Mouse (Mus musculus): ENCODE results near the gene Nav1. TPM values are rescaled to one million over a fixed set of nuclear protein-coding genes. Genes with fewer than 3 reads are reported as not detected.

The Nav1 gene
- polyA plus RNA-seq, 1 experiment from 2014 or later: 15.0 TPM

GRCm38 (mm10) chr1:135507572-135508348 is 99.3 kb downstream of the Nav1 start:
- Histone ChIP-seq H3K27ac (no peak overlapping the region), H3K9ac (no peak overlapping the region), H3K27me3 (0 out of 2 replicates have a peak, but pooled peaks cover 2% of the 10 kb centered on the region), H3K36me3 (no peaks in the 10 kb centered on the region), H3K4me2 (replicated peaks) (peak overlapping the region; percentile 88), H3K9me3 (no peaks in the 10 kb centered on the region), H3K4me1 (peaks cover 52% of the 10 kb centered on the region), H3K4me3 (peak overlapping the region; percentile 57; the same call in 1 of the 2 replicates)
- 14% methylated on average over 14 of the region's 14 CpGs for WGBS
- ATAC-seq (ENCODE audit: low FRiP score, low read depth): no peak

- H3K27me3 ChIP-seq: 0 out of 2 replicates have a peak, but pooled peaks cover 2% of the 10 kb centered on the region
- peaks cover 43% of the 10 kb centered on the region for H3K4me1 ChIP-seq
- no peaks in the 10 kb centered on the region for H3K9me3 ChIP-seq
- H3K4me2 ChIP-seq (replicated peaks): no peak overlapping the region
- H3K4me3 ChIP-seq: no peak overlapping the region
- no peak overlapping the region for H3K9ac ChIP-seq
- whole genome bisulfite sequencing: 76% methylated on average over 7 of the region's 7 CpGs
- H3K27ac ChIP-seq: no peak overlapping the region
- H3K36me3 ChIP-seq: no peaks in the 10 kb centered on the region
- no peak for ATAC-seq (ENCODE audit: low FRiP score, low read depth)
Observed at GRCm38 (mm10) chr1:135505499-135505898, 101.6 kb downstream of the Nav1 start.

- Histone ChIP-seq H3K36me3 (no peaks in the 10 kb centered on the region), H3K9ac (no peak overlapping the region), H3K4me3 (no peak overlapping the region), H3K27ac (no peak overlapping the region), H3K4me2 (replicated peaks) (no peak overlapping the region), H3K4me1 (peaks cover 45% of the 10 kb centered on the region), H3K27me3 (no peaks in the 10 kb centered on the region), H3K9me3 (no peaks in the 10 kb centered on the region)
- 86% methylated on average over 2 of the region's 2 CpGs for WGBS
- no peak for ATAC-seq (ENCODE audit: low FRiP score, low read depth)
Observed at GRCm38 (mm10) chr1:135503436-135503835, 103.7 kb downstream of the Nav1 start.

GRCm38 (mm10) chr1:135502750-135503149 is 104.3 kb downstream of the Nav1 start:
- H3K9me3 ChIP-seq: no peaks in the 10 kb centered on the region
- no peaks in the 10 kb centered on the region for H3K27me3 ChIP-seq
- peaks cover 45% of the 10 kb centered on the region for H3K4me1 ChIP-seq
- H3K4me3 ChIP-seq: no peak overlapping the region
- no peak overlapping the region for H3K27ac ChIP-seq
- no peak overlapping the region for H3K9ac ChIP-seq
- no peak overlapping the region for H3K4me2 ChIP-seq (replicated peaks)
- H3K36me3 ChIP-seq: no peaks in the 10 kb centered on the region
- WGBS: 89% methylated on average over 9 of the region's 9 CpGs
- ATAC-seq (ENCODE audit: low FRiP score, low read depth): no peak

- Histone ChIP-seq H3K4me3 (no peak overlapping the region), H3K9me3 (no peaks in the 10 kb centered on the region), H3K9ac (no peak overlapping the region), H3K4me1 (peaks cover 43% of the 10 kb centered on the region), H3K4me2 (replicated peaks) (no peak overlapping the region), H3K36me3 (no peaks in the 10 kb centered on the region), H3K27me3 (no peaks in the 10 kb centered on the region), H3K27ac (no peak overlapping the region)
- ATAC-seq (ENCODE audit: low FRiP score, low read depth): no peak
- 59% methylated on average over 8 of the region's 8 CpGs for WGBS
Observed at GRCm38 (mm10) chr1:135502135-135502534, 105.0 kb downstream of the Nav1 start.

- no peak for ATAC-seq (ENCODE audit: low FRiP score, low read depth)
- no peak overlapping the region for H3K27ac ChIP-seq
- 76% methylated on average over 20 of the region's 20 CpGs for WGBS
Observed at GRCm38 (mm10) chr1:135498455-135499358, 108.4 kb downstream of the Nav1 start.

GRCm38 (mm10) chr1:135495048-135495447 is 112.0 kb downstream of the Nav1 start:
- Histone ChIP-seq H3K27me3 (0 out of 2 replicates have a peak, but pooled peaks cover 4% of the 10 kb centered on the region), H3K4me2 (replicated peaks) (no peak overlapping the region), H3K9me3 (no peaks in the 10 kb centered on the region), H3K4me1 (peaks cover 70% of the 10 kb centered on the region), H3K9ac (no peak overlapping the region), H3K36me3 (no peaks in the 10 kb centered on the region), H3K4me3 (no peak overlapping the region), H3K27ac (no peak overlapping the region)
- ATAC-seq (ENCODE audit: low FRiP score, low read depth): no peak
- 83% methylated on average over 1 of the region's 1 CpGs for WGBS

More at GRCm38 (mm10) chr1:135498455-135499358, 108.4 kb downstream of the Nav1 start:
- Histone ChIP-seq H3K4me1 (peaks cover 61% of the 10 kb centered on the region), H3K4me3 (no peak overlapping the region), H3K9me3 (no peaks in the 10 kb centered on the region), H3K36me3 (no peaks in the 10 kb centered on the region), H3K4me2 (replicated peaks) (no peak overlapping the region), H3K27me3 (0 out of 2 replicates have a peak, but pooled peaks cover 3% of the 10 kb centered on the region), H3K9ac (no peak overlapping the region)

- no peaks in the 10 kb centered on the region for H3K36me3 ChIP-seq
Observed at GRCm38 (mm10) chr1:135493862-135494261, 113.2 kb downstream of the Nav1 start.

GRCm38 (mm10) chr1:135492406-135492805 is 114.7 kb downstream of the Nav1 start:
- ATAC-seq (ENCODE audit: low FRiP score, low read depth): no peak
- H3K4me1 ChIP-seq: peaks cover 60% of the 10 kb centered on the region
- no peak overlapping the region for H3K9ac ChIP-seq
- no peak overlapping the region for H3K4me3 ChIP-seq
- H3K27me3 ChIP-seq: 0 out of 2 replicates have a peak, but pooled peaks cover 4% of the 10 kb centered on the region
- 68% methylated on average over 10 of the region's 10 CpGs for WGBS
- no peaks in the 10 kb centered on the region for H3K9me3 ChIP-seq
- no peaks in the 10 kb centered on the region for H3K36me3 ChIP-seq
- no peak overlapping the region for H3K4me2 ChIP-seq (replicated peaks)
- no peak overlapping the region for H3K27ac ChIP-seq

More at GRCm38 (mm10) chr1:135493862-135494261, 113.2 kb downstream of the Nav1 start:
- Histone ChIP-seq H3K27me3 (0 out of 2 replicates have a peak, but pooled peaks cover 4% of the 10 kb centered on the region), H3K9ac (no peak overlapping the region), H3K9me3 (no peaks in the 10 kb centered on the region), H3K4me3 (no peak overlapping the region), H3K4me2 (replicated peaks) (no peak overlapping the region), H3K4me1 (peaks cover 65% of the 10 kb centered on the region), H3K27ac (no peak overlapping the region)
- 81% methylated on average over 6 of the region's 6 CpGs for WGBS
- ATAC-seq (ENCODE audit: low FRiP score, low read depth): no peak

GRCm38 (mm10) chr1:135490931-135491666 is 116.0 kb downstream of the Nav1 start:
- no peak overlapping the region for H3K9ac ChIP-seq
- H3K9me3 ChIP-seq: no peaks in the 10 kb centered on the region
- peaks cover 58% of the 10 kb centered on the region for H3K4me1 ChIP-seq
- no peak overlapping the region for H3K4me3 ChIP-seq
- 0 out of 2 replicates have a peak, but pooled peaks cover 4% of the 10 kb centered on the region for H3K27me3 ChIP-seq
- H3K4me2 ChIP-seq (replicated peaks): no peak overlapping the region
- H3K27ac ChIP-seq: no peak overlapping the region
- WGBS: 44% methylated on average over 10 of the region's 10 CpGs
- H3K36me3 ChIP-seq: no peaks in the 10 kb centered on the region
- no peak for ATAC-seq (ENCODE audit: low FRiP score, low read depth)

GRCm38 (mm10) chr1:135488879-135489278 is 118.2 kb downstream of the Nav1 start:
- no peak for ATAC-seq (ENCODE audit: low FRiP score, low read depth)
- 11% methylated on average over 9 of the region's 9 CpGs for WGBS
- H3K27ac ChIP-seq: 0 out of 2 replicates have a peak overlapping the region, but pooled peaks have one; percentile 6

More at GRCm38 (mm10) chr1:135488879-135489278, 118.2 kb downstream of the Nav1 start:
- H3K36me3 ChIP-seq: peaks cover 2% of the 10 kb centered on the region; the same call in 1 of the 2 replicates
- H3K4me1 ChIP-seq: peaks cover 40% of the 10 kb centered on the region
- H3K4me3 ChIP-seq: no peak overlapping the region
- H3K9me3 ChIP-seq: no peaks in the 10 kb centered on the region
- H3K4me2 ChIP-seq (replicated peaks): peak overlapping the region; percentile 30
- no peak overlapping the region for H3K9ac ChIP-seq
- H3K27me3 ChIP-seq: 0 out of 2 replicates have a peak, but pooled peaks cover 2% of the 10 kb centered on the region

Measured in limb, embryonic 13.5 days (tissue).